Mouse (Mus musculus): ENCODE measurements around the gene Mcat.

Mcat gene

DNA sequence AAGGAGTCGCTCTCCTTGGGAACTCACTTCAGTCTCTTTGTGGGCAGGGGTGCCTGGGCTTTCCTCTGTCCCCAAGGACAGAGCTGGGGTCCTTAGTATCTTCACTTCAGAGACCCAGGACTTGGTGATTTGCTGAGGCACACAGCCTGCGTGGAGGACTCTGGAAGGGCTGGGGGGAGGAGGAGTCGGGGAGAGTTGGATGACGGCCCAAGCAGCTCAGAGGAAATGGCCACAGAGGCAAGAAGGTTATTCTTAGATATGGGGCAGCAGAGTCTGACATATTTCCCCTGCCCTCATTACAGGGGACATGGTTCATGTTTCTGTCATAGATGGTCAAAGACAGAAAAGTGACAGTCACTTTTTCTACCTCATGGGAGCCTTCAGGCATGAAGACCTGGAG lies 23.7 kb downstream of the Mcat start:
- DNase-seq (ENCODE audit: low spot score in 2 of 2) = no peak

DNA sequence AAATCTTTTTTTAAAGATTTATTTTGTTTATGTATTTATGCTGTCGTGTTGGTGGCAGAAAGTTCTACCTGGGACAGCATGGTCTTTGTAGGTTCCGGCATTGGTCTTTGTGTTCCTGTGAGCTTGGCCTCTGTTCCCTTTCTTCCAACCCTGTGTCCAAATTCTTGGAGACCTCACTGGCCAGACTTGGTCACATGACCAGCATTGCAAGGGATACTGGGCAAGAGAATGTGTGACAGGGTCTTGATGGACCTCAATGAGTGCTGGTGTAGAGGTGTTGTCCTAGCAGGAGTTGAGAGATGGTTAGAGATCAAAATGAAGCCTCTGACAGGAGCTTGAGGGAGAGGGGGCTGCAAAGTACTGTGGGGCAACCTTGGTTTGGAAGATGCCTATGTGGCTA lies 24.7 kb downstream of the Mcat start:
- DNase-seq (ENCODE audit: low spot score in 2 of 2) = no peak

DNA sequence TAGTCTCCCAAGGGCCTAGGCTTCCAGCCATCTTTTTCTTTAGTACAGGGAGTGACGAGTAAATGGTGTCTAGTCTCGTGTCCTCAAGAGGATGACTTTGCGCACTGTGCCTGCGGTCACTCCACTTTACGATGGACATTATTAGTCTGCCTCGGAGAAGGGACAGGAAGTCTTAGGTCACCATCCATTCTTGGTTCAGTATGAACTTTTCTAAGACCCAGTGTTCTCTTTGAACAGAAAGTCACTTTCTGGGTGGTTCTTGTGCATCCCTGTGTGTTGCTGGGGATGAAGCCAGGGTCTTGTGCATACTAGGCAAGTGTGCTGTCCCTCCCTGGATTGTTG lies 27.7 kb downstream of the Mcat start:
- DNase-seq (ENCODE audit: low spot score in 2 of 2) = no peak

DNA sequence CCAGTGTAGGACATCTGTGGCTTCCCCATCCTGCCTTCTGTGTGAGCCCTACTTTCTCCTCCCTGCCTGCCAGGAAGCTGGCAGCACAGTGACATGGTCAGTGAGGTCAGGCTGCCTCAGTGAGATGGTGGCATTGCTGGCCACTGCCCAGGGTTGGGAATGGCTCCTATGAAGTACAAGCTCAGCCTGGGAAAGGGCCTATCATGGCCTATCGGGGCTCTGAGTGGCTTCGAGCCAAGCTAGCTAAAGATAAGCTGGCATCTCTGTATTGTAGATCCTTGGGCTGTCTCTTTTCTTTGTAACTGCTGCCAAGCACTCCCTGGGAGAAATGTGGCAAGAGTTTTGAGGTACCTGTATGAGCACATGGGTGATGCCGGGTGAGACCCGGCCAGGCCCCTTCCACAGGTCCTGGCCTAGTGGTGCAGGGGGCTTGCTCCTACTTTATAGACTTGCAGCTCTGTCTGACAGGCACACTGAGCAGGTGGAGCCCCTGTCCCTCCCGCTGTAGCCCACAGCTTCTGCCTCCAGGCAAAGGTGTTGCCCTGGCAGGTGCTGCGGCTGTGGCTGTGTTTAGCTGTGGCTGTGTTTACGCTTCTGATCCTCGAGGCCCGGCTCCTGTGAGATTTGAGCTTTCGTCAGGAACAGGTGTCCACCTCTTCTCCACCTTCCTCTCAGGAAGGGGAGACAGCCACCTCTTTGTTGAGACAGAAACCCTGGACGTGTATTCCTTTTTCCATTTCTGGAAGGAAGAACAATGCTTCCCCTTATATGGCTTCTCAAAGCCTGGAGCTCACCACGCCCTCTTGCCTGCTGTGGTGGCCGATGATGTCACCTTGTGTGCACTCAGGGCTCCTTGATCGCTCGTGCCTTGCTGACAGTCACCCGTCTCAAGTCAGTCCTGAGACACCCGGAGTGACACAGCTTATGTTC lies 28.4 kb downstream of the Mcat start:
- DNase-seq (ENCODE audit: low spot score in 2 of 2) = no peak

DNA sequence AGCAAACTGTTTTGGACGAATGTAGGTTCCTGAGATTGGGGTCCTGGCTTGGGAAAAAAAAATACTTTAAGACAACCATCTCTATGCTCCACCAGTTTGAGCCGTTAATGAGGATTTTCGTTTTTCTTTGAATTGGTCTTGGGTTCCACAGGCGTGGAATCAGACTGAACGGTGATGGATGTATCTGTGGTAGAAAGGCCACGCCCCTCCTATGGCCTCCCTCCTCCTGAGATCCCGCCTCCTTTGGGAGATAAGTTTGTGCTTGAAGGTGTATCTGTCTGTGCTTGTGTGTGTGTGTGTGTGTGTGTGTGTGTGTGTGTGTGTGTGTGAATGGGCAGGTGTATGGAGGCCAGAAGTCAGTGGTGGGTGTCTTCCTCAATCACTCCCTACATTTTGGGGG lies 31.0 kb downstream of the Mcat start:
- no peak for DNase-seq (ENCODE audit: low spot score in 2 of 2)

DNA sequence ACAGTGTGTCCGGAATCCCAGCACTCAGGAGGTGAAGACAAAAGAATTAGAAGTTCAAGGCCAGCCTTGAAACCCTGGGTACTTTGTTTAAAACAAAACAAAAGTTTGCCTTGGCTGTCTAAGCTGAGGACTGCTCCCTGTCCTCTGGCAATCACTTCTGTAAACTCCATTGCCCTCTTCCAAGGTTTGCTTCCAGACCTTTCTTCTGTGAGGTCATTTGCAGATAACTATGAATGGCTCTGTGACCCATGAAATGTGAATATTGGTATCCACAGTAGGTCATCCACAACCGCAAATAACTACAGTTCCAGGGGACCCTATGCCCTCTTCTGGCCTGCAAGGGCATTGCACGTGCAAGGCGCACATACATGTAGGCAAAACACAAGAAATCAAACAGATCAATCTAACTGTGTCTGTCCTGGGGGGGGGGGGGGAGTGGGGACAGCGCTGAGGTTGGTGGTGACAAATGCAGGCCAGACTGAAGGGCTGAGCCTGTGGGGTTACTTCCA lies 31.6 kb downstream of the Mcat start:
- no peak for DNase-seq (ENCODE audit: low spot score in 2 of 2)

DNA sequence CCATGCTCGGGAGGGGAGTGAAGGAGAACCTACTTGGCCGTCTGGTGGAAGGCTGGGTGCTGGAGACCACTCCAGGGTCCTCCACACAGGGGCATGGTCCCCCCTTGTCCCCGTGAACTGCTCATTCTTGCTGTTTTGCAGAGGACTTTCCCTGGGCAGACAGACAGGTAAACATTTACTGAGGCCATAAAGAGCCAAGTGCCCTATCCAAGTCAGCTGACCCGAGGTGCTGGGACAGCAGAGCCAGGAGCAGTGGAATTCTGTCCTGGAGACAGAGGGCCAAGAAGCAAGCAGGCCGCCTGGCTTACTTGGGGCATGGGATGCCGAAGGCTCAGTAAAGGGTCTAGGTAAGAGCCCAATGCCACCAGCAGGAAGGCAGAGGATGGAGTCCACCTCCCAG lies 32.9 kb downstream of the Mcat start:
- no peak for DNase-seq (ENCODE audit: low spot score in 2 of 2)

DNA sequence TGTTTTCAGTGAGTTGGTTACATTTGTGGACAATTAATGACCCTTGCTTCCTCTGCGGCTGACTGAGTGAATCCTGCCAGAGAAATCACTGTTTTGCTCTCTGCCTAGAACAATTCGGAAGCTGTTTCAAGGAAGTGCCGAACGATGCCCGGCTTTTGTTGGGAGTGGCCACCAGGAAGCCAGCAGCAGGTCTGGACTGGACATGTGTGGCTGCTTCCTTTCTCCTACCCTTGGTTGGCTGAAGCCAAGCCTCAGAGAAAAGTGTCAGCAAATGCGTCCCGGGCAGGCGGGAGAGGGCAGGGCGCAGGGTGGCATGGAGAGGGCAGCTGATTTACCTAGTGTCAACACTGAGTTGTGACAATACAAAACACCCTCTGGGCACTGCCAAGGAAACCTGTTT lies 33.4 kb downstream of the Mcat start:
- no peak for DNase-seq (ENCODE audit: low spot score in 2 of 2)

DNA sequence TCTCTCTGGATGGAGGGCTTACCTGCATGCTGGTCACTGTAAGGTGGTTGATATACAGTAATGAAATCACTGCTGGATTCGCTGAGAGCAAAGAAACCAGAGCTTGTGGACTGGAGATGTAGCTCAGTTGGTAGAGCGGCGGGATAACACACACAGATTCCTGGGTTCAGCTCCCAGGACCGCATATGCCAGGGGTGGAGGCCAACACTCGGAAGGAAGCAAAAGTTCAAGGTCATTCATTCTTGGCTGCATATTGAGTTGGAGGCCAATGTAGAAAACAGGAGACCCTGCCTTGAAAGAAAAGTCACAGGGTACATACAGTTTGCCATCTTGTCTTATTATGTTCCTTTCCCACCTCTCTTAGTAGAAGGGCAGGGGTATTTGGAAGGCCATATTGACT lies 33.8 kb downstream of the Mcat start:
- DNase-seq (ENCODE audit: low spot score in 2 of 2) = no peak

DNA sequence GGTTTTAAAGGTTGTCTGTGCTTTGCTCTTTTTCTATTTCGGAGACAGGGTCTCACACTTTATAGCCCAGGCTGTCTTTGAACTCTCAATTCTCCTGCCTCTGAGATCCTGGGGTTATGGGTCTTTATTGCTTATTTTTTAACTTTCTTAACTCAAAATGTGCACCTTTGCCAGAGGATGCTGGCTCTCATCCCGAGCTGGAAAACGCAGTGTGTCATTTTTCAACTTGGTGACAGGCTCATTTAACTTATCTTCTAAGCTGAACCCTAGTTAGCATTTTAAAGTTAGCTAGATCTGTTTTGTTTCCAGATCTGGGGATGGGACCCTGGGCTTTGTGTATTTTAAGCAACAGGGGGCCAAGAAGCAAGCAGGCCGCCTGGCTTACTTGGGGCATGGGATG lies 34.7 kb downstream of the Mcat start:
- DNase-seq (ENCODE audit: low spot score in 2 of 2) = no peak

DNA sequence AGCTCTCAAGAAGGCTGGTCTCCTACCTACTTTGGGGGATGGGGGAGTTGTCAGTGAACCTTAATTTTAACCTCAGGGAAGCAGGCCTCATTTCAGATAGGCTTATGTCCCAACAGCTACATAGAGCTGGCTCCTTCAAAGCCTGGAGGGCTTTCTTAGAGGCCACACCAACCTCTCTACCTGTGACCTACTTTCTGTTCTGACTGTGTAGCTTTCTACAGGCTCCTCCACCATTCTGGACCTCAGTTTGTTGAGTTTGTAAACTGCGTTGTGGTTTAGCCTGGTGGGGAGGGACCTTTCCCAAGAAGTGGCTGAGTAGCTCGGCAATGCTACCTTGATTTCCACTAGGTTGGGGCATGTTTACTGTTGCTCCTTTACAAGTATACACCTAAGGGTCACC lies 35.8 kb downstream of the Mcat start:
- no peak for DNase-seq (ENCODE audit: low spot score in 2 of 2)

DNA sequence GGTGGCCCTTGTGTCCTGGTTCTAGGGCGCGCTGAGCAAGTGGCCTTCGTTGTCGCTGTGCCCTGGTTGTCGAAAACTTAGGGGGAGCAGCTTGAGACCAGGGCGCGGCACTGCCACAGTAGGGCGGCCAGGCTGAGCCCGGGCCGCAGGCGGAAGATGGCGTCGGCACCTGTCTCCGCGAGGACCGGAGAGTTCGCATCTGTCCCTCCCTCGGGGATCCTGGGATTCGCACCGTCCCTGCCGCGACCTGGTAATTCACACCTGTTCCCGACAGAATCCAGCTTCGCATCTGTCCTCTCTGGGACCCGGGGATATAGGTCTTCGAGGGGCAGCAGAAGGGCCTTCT lies 36.5 kb downstream of the Mcat start:
- peak in 1 of 2 experiments; percentile 14 for DNase-seq (ENCODE audit: low spot score in 2 of 2)

DNA sequence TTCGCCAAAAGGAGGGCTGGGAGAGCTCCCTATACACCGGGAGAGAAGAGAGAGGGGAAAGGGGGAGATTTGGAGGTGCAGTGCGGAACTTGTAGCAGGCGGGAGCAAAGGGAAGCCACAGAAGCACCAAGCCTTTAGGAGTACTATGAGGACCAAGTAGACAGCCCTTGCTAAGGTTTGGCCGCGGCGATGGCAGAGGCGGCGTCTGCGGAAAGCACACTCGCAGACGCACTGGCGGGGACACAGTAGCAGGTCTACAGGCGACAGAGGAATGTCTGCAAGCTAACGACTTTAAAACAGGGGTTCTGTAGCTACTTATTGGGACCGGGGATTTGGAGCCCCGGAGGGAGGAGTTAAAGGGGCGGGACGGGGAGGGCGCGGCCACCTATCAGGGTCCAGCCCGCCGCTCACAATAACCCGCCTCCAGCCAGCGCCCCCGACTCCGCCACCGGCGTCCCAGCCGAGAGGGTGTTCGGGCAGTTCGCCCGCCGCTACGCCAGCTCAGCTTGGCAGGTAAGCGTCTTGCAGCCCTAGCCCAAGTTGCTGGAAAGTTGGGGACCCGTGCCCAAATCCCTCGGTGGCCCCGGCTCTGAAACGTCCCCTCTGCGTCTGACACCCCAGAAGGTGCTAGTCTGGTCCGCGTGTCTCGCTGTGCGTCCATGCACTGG lies 37.0 kb downstream of the Mcat start, which contains the start of gene Bik:
Gene Bik, plus strand, starts transcription at position 439 of the 668 bp plus-strand sequence.
- peak in 1 of 2 experiments; percentile 30 for DNase-seq (ENCODE audit: low spot score in 2 of 2)

DNA sequence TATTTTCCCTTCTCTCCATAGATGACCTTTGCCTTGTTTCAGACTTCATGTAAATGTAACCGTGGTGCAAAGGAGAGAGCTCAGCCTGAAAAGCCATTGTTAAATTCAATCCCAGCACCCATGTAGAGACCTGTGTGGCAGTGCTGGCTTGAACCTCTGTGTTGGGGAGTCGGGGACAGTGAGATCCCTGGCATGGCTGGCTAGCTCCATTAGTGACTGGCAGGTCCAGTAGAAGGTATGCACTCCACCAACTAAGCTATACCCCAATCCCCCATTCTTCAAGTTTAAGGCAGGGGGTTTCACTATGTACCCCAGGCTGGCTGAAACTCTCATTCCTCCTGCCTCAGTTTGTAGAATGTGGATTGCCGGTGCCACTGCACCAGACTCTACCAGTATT lies 39.3 kb downstream of the Mcat start:
- DNase-seq (ENCODE audit: low spot score in 2 of 2) = no peak

DNA sequence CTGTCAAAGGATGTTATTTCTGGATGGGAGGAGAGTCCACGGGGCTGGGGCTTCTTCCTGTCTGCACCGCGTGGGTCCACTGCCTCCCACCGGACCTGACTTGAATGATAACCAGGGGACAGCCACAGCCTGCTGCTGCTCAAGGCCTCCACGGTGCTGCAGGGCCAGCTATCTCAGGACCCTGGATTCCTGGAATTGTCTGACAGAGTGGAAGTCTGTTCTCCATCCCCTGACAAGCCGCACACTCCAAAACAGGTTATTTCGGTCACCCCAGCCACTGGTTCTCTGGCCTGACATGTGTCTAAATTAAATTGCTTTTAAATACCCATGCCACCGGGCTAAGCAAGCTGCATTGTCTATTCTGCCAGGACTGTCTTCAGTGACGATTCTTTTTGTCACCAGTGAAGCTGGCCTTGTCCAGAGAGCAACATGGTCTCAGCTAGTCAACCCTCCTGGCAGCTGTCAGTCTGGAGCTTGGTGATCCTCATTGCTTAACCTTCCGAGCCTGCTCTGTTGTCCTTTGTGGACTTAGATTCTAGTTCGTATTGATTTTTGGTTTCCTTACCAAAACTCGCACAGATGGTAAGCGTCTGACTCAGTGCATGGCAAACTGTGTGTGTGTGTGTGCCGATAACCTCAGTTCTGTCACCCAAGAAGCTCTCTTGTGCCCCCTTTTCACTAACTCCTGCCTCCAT lies 39.8 kb downstream of the Mcat start:
- no peak for DNase-seq (ENCODE audit: low spot score in 2 of 2)

DNA sequence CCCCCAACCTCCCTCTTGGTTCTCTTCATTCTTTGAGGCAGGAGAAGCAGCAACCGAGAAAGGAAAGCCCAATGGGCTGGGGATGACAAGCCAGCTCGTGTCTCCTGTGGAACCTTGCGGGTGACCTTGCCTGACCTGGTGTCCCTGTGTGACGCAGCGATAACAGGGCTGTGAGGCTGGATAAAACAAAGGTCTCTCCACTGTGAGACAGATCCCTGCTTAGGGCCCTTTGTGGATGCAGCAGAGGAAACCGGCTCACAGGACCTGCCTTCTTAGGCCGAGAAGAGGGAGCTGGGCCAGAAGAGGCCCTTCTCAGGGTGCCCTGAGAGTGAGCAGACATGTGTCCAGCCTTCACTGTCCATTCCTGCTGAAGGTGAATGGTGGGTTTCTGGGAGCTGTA lies 40.4 kb downstream of the Mcat start:
- DNase-seq (ENCODE audit: low spot score in 2 of 2) = no peak

DNA sequence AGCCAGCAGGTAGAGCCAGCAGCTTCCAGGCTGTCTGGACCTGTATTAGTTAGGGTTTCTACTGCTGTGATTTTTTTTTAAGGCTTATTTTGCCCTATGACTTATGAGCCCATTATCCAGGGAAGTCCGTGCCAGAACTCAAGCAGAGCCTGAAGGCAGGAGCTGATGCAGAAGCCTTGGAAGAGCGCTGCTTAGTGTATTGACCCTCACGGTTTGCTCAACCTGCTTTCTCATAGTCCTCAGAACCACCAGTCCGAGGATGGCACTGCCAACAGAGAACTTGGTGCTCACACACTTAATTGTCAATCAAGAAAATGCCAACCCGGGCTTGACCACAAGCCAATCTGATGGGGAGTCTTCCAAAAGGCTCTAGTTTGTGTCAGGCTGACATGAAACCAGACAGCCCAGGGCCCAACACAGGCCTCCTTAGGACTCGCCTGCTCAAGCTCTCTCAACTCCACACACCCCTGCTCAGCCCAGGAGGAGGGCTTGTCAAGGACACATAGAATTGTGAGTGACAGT lies 42.7 kb downstream of the Mcat start:
- no peak for DNase-seq (ENCODE audit: low spot score in 2 of 2)

DNA sequence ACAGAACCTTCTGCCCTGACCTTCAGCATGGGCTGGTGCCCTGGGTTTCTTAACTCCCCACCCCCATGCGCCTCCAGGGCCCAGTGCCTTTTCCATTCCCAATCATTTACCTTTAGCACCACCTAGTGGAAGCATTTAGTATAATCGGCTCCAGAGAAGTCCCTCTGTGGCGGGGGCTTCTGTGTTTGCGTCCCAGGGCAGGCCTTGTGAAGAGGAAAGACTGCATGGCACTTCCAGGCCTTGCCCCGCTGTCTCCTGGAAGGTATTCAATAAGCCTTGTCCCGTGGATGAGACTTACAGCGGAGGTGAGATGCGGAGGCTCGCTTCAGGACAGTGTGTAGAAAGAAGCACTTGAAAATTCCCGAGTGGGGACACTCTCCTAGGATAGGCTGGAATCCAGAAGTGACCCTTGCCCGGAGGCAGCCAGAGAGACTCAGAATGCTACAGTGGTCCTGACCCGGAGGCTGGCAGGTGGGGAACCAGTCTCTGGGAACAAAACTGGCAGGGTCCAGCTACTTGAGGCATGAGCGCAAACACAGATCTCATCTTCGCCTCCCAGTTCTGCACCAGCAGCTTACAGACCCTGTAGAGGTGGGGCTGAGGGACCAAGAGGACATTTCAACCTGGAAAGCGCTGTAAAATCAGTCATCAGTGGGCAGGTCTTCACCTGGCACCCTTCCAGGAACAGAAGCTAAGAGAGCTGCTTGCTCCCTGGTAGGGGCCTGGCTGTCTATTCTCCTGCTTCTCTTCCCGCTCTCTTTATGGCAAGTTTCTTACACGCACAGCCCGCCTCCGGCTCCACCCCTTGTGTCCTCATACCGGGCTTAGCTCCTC lies 45.2 kb downstream of the Mcat start:
- DNase-seq (ENCODE audit: low spot score in 2 of 2) = peak in 1 of 2 experiments; percentile 37

DNA sequence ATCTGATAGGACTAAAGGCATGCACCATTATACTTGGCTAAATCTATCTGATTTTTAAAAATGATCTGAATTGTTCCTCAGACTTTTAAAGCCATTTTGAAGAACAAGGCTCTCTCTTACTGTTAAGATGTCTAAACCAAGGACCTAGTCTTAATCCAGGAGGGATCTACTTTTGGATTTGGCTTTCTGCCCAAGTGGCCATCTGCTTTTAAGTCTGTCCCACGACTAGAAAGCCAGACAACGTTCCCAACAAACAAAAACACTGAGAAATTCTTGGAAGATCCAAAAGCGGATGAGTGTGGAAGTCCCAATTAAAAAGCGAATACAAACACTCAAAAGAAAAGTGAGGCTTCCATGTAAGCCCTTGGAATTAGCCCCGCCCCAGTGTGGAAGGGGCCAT lies 48.6 kb downstream of the Mcat start:
- no peak for DNase-seq (ENCODE audit: low spot score in 2 of 2)

DNA sequence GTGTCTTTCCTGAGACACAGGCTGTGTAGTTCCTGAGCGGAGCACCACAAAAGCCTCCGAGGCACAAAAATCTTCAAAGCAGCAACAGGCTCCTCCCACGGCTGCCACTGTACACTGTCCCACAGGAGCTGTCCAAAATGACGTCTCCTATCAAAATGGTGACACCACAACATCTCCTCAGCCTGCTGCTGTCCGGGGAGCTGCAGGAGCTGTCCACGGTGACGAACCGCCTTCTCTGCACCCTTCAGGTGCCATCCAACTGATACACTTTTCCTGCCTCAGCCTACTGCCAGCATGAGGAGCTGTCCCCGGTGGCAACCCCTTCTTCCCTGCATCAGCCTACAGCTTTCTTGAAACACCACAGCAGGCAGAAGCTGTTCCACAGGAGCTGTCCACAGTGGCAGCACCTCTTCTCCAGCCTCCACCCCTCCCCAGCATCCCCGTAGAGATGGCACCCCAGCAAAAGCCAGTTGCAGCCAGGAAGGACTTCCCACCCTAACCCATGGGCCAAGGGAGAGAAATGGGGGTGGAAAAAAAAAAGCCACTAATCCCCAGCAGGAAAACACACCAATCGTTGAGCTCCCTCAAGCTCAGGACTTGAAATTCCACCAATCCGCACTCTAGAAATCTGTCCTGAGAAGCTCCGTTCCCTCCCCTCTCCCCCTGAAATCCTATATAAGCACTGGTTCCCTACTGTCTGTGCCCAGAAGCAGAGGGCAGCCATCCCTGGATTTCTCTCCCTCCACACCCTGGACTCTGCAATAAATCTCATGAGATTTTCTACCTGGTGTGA lies 50.9 kb downstream of the Mcat start:
- DNase-seq (ENCODE audit: low spot score in 2 of 2) = no peak
